Mouse (Mus musculus) midbrain, embryonic 10.5 days (tissue): ENCODE results near the gene Cacnb4. TPM values are rescaled to one million over a fixed set of nuclear protein-coding genes. Genes with fewer than 3 reads are reported as not detected.

ENCODE experiments used
- DNase-seq: peaks from one replicate; pipeline ENCODE4 v3.0.0-alpha.2; 2017; ENCODE audit warnings: low spot score
- H3K27ac ChIP-seq: fragments of 300-500 bp; sonication (generic); replicated peaks from 2 replicates; pipeline ENCODE4 v1.5.1; 2016; ENCODE audit warnings: mild to moderate bottlenecking
- H3K27me3 ChIP-seq: fragments of 300-500 bp; sonication (generic); 2 replicates; pipeline ENCODE4 v1.6.1; 2016; ENCODE audit warnings: low read depth, mild to moderate bottlenecking; ENCODE audit not compliant: poor library complexity, severe bottlenecking
- H3K36me3 ChIP-seq: fragments of 300-500 bp; sonication (generic); 2 replicates; pipeline ENCODE4 v1.6.1; 2016; ENCODE audit warnings: mild to moderate bottlenecking, moderate library complexity
- H3K4me1 ChIP-seq: fragments of 300-500 bp; sonication (generic); 2 replicates; pipeline ENCODE4 v1.6.1; 2016
- H3K4me3 ChIP-seq: fragments of 300-500 bp; sonication (generic); 2 replicates; pipeline ENCODE4 v1.5.1; 2016; ENCODE audit warnings: mild to moderate bottlenecking, moderate library complexity
- H3K9me3 ChIP-seq: fragments of 300-500 bp; sonication (generic); replicated peaks from 2 replicates; pipeline ENCODE4 v1.6.1; 2016; ENCODE audit warnings: mild to moderate bottlenecking
- WGBS: fragments of 180-500 bp; shearing (Covaris S2); methylation state at CpG from one replicate; pipeline ENCODE4 v1.1.7; 2016; 5-methylcytosine and 5-hydroxymethylcytosine counted together
- polyA plus RNA-seq: library from polyadenylated mRNA; unstranded; fragments of >200 nt; fragmentation: Nextera tagmentation; extraction: Ambion mirVana; gene quantifications from 2 replicates; pipeline ENCODE4 v1.2.1, GENCODE M21; 2016

Cacnb4 gene
- polyA plus RNA-seq, 1 experiment from 2014 or later: 1.0 TPM

- Histone ChIP-seq H3K27me3 (no peaks in the 10 kb centered on the region), H3K36me3 (no peaks in the 10 kb centered on the region), H3K4me1 (no peaks in the 10 kb centered on the region), H3K27ac (no peak overlapping the region), H3K9me3 (no peaks in the 10 kb centered on the region), H3K4me3 (no peak overlapping the region)
- no peak for DNase-seq
- 88% methylated on average over 11 of the region's 11 CpGs for WGBS
These were observed 181.4 kb downstream of the Cacnb4 start for GRCm38 (mm10) chr2:52495097-52495694.

DNA sequence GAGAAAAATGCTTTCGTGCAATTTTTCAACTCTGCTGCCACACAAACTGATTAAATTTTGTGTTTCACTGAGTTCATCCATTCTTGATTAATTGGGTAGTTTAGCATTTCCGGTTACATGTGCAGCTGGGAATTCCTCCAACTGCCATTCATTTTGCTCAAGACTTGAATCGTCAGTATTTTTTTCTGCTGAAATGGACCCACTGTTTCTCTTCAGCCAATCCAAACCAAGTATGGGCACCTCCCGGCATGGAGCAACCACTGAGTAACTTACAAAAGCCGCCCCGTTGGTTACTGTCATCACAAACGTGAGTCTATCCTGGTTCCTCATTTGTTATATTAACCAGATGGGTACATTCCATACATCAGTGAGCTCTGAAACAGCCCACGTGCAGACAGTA, 182.4 kb downstream of the Cacnb4 start:
- no peak for DNase-seq
- Histone ChIP-seq H3K9me3 (no peaks in the 10 kb centered on the region), H3K27me3 (no peaks in the 10 kb centered on the region), H3K4me1 (no peaks in the 10 kb centered on the region), H3K27ac (no peak overlapping the region), H3K4me3 (no peak overlapping the region), H3K36me3 (no peaks in the 10 kb centered on the region)
- 86% methylated on average over 8 of the region's 8 CpGs for WGBS

- DNase-seq: no peak
- Histone ChIP-seq H3K9me3 (no peaks in the 10 kb centered on the region), H3K4me1 (no peaks in the 10 kb centered on the region), H3K36me3 (no peaks in the 10 kb centered on the region), H3K4me3 (no peak overlapping the region), H3K27me3 (no peaks in the 10 kb centered on the region), H3K27ac (no peak overlapping the region)
- WGBS: 91% methylated on average over 13 of the region's 13 CpGs
These were observed 183.8 kb downstream of the Cacnb4 start for GRCm38 (mm10) chr2:52492867-52493266.

DNA sequence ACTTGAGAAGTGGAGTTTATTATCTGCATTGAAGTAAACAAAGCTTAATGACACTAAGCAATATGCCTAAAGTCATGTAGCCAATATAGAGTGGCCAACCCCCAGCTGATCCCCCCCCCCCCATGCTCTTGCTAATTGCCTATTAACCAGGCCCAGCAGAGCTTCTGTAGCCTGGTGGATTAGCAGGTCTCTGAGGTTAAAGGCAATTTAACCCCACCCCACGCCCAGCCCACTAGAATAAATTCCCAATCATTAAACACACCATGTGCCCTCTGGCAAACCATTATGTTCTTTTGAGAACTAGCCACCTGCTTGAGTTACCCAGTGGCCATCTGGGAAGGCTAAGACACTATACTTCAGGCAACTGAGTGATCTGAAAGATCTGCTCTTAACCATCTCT, 186.8 kb downstream of the Cacnb4 start:
- Histone ChIP-seq H3K4me3 (no peak overlapping the region), H3K4me1 (no peaks in the 10 kb centered on the region), H3K36me3 (no peaks in the 10 kb centered on the region), H3K27ac (no peak overlapping the region), H3K9me3 (no peaks in the 10 kb centered on the region), H3K27me3 (no peaks in the 10 kb centered on the region)
- DNase-seq: no peak
- WGBS: 55% methylated on average over 1 of the region's 1 CpGs

GRCm38 (mm10) chr2:52483496-52483895, 193.1 kb downstream of the Cacnb4 start:
- Histone ChIP-seq H3K4me1 (no peaks in the 10 kb centered on the region), H3K36me3 (no peaks in the 10 kb centered on the region), H3K27me3 (no peaks in the 10 kb centered on the region), H3K4me3 (no peak overlapping the region), H3K9me3 (no peaks in the 10 kb centered on the region), H3K27ac (no peak overlapping the region)
- 90% methylated on average over 5 of the region's 5 CpGs for WGBS
- DNase-seq: no peak

DNA sequence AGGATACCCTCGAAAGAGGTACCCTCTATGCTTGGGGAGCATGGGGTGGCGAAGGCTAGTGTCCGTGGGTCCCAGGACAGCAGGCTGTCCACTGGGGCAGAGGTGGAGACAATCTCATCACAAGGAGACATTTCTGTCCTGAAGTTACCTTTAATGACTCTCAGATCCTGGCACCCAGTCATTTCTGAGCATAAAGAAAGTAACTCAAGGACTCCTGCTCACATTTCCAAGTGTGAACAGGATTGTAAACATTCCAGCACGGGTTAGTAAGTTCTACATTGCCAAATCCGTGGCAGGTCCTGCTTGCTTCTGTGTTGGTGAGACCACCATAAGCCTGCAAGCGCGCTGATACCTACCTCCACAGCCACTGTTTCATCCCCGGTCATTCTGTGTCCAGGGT, 196.2 kb downstream of the Cacnb4 start:
- no peaks in the 10 kb centered on the region for H3K4me1 ChIP-seq
- no peak for DNase-seq
- no peaks in the 10 kb centered on the region for H3K9me3 ChIP-seq
- WGBS: 88% methylated on average over 8 of the region's 8 CpGs
- no peaks in the 10 kb centered on the region for H3K36me3 ChIP-seq
- no peak overlapping the region for H3K4me3 ChIP-seq
- no peak overlapping the region for H3K27ac ChIP-seq
- H3K27me3 ChIP-seq: no peaks in the 10 kb centered on the region

DNA sequence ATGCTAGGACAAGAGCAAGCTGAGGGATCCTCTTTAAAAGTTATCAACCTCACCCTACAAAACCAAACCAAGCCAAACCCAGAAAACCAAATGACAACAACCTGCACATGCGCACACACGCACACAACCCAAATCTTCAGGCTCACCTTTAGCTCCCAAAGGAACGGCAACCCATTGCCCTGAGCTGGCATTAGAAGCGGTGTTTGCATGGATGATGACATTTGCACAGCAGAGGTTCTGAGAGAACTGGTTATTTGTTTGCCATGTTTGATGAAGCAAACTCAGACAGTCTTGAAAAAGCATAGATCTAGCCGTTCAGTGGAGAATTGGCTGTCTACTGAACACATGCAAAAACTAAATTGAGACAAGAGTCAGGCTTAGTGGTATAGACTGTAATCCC, 198.1 kb downstream of the Cacnb4 start:
- Histone ChIP-seq H3K9me3 (no peaks in the 10 kb centered on the region), H3K4me3 (no peak overlapping the region), H3K4me1 (no peaks in the 10 kb centered on the region), H3K27ac (no peak overlapping the region), H3K36me3 (no peaks in the 10 kb centered on the region), H3K27me3 (0 out of 2 replicates have a peak, but pooled peaks cover 8% of the 10 kb centered on the region)
- WGBS: 93% methylated on average over 5 of the region's 5 CpGs
- no peak for DNase-seq

DNA sequence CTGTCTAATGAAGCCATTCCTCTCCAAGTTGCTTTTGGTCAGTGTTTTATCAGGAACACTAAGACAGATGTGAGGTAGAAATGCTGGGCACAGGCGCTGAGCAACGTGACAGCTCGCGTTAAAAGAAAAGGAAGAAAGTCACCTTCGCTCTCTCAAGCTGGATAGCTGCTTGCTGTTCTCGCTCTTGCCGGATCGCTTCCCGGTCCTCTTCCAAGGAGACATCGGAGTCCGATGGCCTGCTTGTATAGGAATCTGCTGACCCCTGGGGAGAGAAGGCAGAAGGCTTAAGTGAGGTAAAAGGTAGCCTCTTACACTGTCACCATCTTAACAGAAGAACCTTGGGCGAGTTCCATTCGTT, 199.1 kb downstream of the Cacnb4 start:
- WGBS: 95% methylated on average over 13 of the region's 13 CpGs
- no peaks in the 10 kb centered on the region for H3K9me3 ChIP-seq

GRCm38 (mm10) chr2:52476801-52477549, 199.7 kb downstream of the Cacnb4 start:
- H3K36me3 ChIP-seq: no peaks in the 10 kb centered on the region
- 0 out of 2 replicates have a peak, but pooled peaks cover 9% of the 10 kb centered on the region for H3K27me3 ChIP-seq
- no peaks in the 10 kb centered on the region for H3K4me1 ChIP-seq
- 86% methylated on average over 13 of the region's 13 CpGs for WGBS
- H3K9me3 ChIP-seq: no peaks in the 10 kb centered on the region
- DNase-seq: no peak
- no peak overlapping the region for H3K27ac ChIP-seq
- no peak overlapping the region for H3K4me3 ChIP-seq

More for the DNA sequence above, 199.1 kb downstream of the Cacnb4 start:
- Histone ChIP-seq H3K4me1 (no peaks in the 10 kb centered on the region), H3K27ac (no peak overlapping the region), H3K27me3 (0 out of 2 replicates have a peak, but pooled peaks cover 9% of the 10 kb centered on the region), H3K36me3 (no peaks in the 10 kb centered on the region), H3K4me3 (no peak overlapping the region)
- no peak for DNase-seq

GRCm38 (mm10) chr2:52475854-52476253, 200.8 kb downstream of the Cacnb4 start:
- Histone ChIP-seq H3K27me3 (0 out of 2 replicates have a peak, but pooled peaks cover 9% of the 10 kb centered on the region), H3K27ac (no peak overlapping the region), H3K36me3 (no peaks in the 10 kb centered on the region), H3K9me3 (no peaks in the 10 kb centered on the region), H3K4me1 (no peaks in the 10 kb centered on the region), H3K4me3 (no peak overlapping the region)
- DNase-seq: no peak
- WGBS: 91% methylated on average over 4 of the region's 4 CpGs

DNA sequence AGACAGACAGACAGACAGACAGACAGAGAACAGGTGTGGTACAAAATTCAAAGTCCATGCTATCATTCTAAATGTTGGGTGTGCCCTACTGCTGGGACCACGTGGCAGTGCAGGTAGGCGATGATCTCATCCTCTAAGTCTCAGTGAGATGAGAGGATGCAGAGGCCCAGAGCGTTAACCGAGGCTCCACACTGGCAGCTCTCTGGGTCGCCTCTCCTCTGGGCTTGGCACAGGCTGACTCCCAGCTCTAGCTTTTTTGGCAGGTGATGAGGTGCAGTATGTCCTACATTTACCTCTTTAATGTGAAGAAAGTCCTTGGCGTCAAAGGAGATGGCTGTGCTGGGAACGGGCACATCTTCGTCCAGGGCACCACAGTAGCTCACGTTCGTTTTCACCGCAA, 202.1 kb downstream of the Cacnb4 start:
- H3K4me3 ChIP-seq: no peak overlapping the region
- WGBS: 91% methylated on average over 11 of the region's 11 CpGs

GRCm38 (mm10) chr2:52471545-52472291, 204.9 kb downstream of the Cacnb4 start:
- Histone ChIP-seq H3K4me1 (no peaks in the 10 kb centered on the region), H3K27me3 (0 out of 2 replicates have a peak, but pooled peaks cover 9% of the 10 kb centered on the region), H3K4me3 (no peak overlapping the region), H3K9me3 (no peaks in the 10 kb centered on the region), H3K36me3 (no peaks in the 10 kb centered on the region), H3K27ac (no peak overlapping the region)
- DNase-seq: no peak
- 60% methylated on average over 4 of the region's 4 CpGs for WGBS

More for the DNA sequence above, 202.1 kb downstream of the Cacnb4 start:
- no peaks in the 10 kb centered on the region for H3K9me3 ChIP-seq
- DNase-seq: no peak
- no peaks in the 10 kb centered on the region for H3K4me1 ChIP-seq
- H3K27me3 ChIP-seq: 0 out of 2 replicates have a peak, but pooled peaks cover 9% of the 10 kb centered on the region
- no peaks in the 10 kb centered on the region for H3K36me3 ChIP-seq
- H3K27ac ChIP-seq: no peak overlapping the region
